Mouse (Mus musculus) adrenal gland, adult (tissue): ENCODE measurements around the gene Pdcd7.

Source experiments
- DNase-seq, 2 experiments: peaks; one replicate each; pipeline ENCODE4 v3.0.0; 2022 to 2023; ENCODE audit warnings: low spot score in 1 of 2; ENCODE audit not compliant: inconsistent age in 2 of 2

Pdcd7 gene

DNA sequence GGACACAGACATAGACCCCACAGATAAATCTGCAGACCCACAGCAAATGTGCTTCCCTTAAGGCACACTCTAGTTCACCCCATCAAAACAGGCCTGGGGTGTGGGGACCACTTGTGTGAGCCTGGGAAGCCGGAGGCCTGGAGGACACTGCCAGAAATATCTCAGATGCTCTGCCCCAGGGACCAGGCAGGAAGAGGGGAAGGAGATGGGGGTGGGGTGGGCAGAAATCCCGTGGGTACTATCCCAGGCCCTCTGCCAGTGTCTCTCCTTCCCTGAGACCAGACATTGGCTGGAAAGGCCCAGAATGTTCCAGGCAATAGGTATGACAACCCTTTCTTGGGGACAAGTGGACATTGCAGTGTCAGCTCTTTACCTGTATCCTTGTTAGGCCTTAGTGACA, 47.7 kb downstream of the Pdcd7 start:
- no peak for DNase-seq

DNA sequence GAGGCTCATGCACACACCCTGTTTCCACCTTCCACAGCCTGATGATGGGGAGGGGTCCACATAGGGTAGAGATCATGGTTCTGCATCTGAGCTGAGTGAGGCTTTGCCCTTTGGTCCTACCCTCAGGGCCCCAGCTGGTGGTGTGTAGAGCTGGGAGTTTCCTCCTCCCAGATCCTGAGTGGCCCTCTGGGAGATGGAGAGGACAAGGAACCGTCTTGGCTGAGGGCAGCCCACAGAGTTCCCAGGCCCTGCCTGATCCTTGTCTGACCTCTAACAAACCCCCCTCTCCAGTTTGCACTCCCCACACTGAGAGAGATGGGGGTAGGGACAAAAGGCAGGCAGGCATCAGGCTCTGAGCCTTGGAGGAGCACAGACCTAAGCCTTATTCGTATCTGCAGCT, 48.5 kb downstream of the Pdcd7 start:
- DNase-seq = no peak

DNA sequence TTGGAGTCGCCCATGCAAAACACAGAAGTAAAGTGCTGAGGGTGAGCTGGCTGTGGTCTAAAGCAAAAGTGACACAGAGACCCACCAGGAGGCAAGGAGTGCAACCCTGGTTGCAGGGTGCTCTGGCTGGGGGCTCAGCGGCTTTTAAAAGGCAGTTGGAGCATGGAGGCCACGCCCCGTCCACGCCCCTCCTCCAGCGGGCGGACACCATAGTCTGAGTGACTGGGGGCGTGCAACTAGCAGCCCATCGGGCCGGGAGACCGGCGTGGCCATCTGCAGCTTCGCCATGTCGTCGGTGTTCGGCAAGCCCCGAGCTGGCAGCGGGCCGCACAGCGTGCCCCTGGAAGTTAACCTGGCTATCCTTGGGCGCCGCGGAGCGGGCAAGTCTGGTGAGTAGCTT, 52.4 kb downstream of the Pdcd7 start, which contains the start of gene Rasl12:
TSS of gene Rasl12 (plus strand) at position 228 of the 400 bp plus-strand sequence.
- peak; percentile 75 to 85 for DNase-seq

DNA sequence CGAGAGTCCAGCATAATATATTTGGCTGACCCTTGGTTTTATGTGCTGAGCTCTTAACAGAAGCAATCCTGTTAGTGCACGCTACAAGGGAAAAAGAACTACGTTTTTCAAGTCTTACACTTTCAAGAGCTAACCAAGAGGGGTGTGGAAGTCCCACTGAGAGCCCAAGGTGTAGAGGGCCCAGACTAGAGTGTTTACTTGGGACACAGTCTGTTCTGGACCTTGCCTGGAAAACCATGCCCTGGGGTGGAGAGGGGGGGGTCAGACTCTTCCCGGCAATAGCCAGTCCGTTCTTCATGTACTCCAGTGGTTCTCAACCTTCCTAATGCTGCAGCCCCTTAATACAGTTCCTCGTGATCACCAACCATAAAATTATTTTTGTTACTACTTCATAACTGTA, 54.0 kb downstream of the Pdcd7 start:
- DNase-seq = no peak

DNA sequence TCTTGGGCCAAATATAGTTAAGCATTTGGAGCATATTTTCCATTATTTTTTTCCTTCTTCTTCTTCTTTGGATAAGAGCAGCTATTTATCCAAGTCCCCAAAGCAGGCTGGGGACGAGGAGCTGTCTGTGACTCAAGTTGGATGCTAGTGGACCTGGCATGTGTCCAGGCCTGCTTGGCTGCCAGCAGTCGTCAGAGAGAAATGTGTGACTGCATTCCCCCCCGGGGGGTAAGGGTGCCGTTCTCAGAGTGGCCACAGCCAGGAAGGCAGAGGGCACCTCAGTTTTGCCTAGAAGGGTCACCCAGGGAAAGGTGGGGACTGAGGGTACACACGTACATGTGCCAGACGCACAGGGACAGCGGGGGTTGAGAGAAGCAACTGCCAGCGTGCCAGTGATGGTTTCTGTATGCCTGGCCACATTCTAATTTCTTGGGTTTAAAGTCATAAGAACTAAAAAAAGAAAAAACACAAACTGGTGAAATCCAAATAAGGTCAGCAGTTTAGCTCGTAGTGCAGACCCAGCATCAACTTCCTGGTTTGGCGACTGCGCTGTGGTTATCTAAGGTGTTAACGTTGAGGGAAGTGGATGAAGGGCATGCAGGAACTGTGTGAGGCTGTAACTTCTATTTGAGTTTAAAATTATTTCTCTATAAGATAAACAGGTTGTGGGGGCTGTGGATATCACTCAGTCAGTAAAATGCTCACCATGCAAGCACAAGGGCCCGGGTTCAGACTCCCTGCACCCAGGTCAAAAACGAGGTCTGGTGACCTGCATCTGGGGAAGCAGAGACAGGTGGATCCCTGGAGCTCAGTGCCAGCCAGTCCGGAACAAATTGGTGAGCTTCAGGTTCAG, 58.7 kb downstream of the Pdcd7 start:
- DNase-seq = peak; percentile 92 to 94

DNA sequence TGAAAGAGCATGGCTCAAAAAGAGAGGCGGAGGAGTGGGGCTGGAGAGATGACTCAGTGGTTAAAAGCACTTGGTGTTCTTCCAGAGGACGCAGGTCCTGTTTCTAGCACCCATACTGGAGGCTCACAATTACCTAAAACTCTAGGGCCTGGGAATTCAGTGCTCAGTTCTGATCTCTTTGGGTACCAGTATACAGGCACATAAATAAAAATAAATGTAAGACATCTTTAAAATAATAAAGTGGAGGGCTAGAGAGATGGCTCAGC, 59.2 kb downstream of the Pdcd7 start:
- peak; percentile 69 to 81 for DNase-seq

DNA sequence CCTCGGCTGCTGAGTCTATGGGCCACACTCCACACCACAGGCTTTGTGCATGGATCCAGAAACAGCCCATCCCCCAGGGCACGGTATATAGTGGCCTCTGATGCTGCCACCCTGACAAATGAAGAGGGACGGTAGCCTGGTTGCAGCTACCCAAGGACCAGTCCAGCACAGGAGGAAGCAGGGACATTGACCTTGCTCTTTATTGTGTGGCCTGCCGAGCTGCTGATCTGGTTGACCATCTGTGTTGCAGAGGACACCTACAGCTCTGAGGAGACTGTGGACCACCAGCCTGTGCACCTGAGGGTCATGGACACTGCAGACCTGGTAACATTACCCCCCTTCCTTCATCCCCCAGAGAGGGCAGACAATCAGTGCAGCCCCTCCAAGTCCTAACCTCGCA, 61.4 kb downstream of the Pdcd7 start:
- peak in 1 of 2 experiments; percentile 67 for DNase-seq

DNA sequence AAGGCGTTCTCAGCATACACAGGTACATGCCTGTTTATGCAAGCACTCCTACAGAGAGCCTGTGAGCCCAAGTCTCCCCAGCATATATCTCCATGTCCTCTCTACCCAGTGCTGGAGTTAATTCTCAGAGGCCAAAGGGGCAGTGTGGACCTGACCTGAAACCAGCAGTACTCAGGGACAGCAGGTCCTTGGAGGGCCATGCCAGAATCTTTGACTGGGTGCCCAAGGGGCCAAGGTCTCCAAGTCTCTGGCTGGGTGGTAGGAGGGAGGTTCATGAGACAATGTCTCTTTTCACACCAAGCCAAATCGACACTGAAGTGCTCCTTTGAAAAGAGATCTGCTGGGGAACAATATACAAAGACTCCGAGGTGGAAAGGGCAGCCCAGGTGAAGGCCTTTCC, 62.0 kb downstream of the Pdcd7 start:
- DNase-seq = peak; percentile 72 to 84

DNA sequence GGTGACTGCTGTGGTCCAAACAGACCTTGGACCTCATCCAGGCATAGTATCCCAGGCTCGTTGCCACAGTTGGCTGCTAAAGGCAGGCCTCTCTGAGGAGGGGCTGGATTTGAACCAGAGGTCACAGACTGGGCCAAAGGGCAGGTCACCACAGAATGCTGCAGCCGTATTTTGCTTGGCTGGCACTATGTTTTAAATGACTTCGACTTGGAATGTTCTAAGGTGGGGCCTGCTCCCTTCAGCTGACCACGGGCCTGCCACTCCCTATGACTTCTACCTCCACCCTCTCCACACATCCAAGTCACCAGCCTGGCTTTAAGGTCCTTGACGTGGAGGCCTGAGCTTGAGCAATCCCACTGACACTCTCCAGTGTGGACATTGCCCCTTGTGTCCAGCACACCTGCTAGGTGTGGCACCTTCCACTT, 63.0 kb downstream of the Pdcd7 start:
- peak in 1 of 2 experiments; percentile 78 for DNase-seq
